Mouse (Mus musculus) left cerebral cortex, adult 2 months (tissue): Measurements from ENCODE around the gene Rpl35. TPM values are rescaled to one million over a fixed set of nuclear protein-coding genes. Genes with fewer than 3 reads are reported as not detected.

Source experiments
- DNase-seq, 2 experiments: peaks; one replicate each; pipeline ENCODE4 v3.0.0; 2021 to 2022; ENCODE audit warnings: low spot score in 2 of 2, mixed read lengths in 1 of 2; ENCODE audit errors: extremely low spot score in 1 of 2
- H3K27ac ChIP-seq: fragments of 200-600 bp; 2 replicates; pipeline ENCODE4 v1.8.1; 2022
- H3K4me3 ChIP-seq: fragments of 200-600 bp; 2 replicates; pipeline ENCODE4 v1.8.1; 2022
- CTCF ChIP-seq: fragments of 200-600 bp; IDR thresholded peaks from 2 replicates; pipeline ENCODE4 v1.8.1; 2022; ENCODE audit warnings: antibody characterized with exemption, mild to moderate bottlenecking, moderate library complexity
- intact Hi-C: fragments of 180-260 bp; cut with DNase I; formaldehyde crosslinking; loops from one replicate; pipeline ENCODE4 v1.15.1; 2025
- total RNA-seq, 2 experiments: library from RNA; stranded (reverse); gene quantifications; 2 replicates each; pipeline ENCODE4 v1.2.3; 2021

The Rpl35 gene
- total RNA-seq, 2 experiments from 2014 or later, result 251 to 253 TPM

GRCm38 (mm10) chr2:39007865-39008264 is 2.4 kb upstream of the Rpl35 start:
- peak overlapping the region; percentile 95 for H3K4me3 ChIP-seq
- DNase-seq, result peak; percentile 94 to 97
- intact Hi-C loops, result loop anchor here (2.0 kb wide), 1 partner anchor 57 kb away; the partner anchor contains the start of gene Golga1
- TF ChIP-seq CTCF, result no peak
- peak overlapping the region; percentile 75 for H3K27ac ChIP-seq

GRCm38 (mm10) chr2:39006149-39006730 is 816 bp upstream of the Rpl35 start:
- Histone ChIP-seq H3K27ac (no peak overlapping the region), H3K4me3 (no peak overlapping the region)
- intact Hi-C loops, result no loop called here
- TF ChIP-seq CTCF, result no peak
- no peak for DNase-seq

- peak; percentile 91 to 93 for DNase-seq
- Histone ChIP-seq H3K4me3 (peak within 1 kb of the TSS; percentile 80), H3K27ac (peak within 1 kb of the TSS; percentile 74)
- no peak for TF ChIP-seq CTCF
- intact Hi-C loops, result no loop called here
Measured at GRCm38 (mm10) chr2:39004880-39005435, 466 bp downstream of the Rpl35 start, which contains the start of gene Arpc5l. TSS of gene Arpc5l (plus strand) at chr2:39005348.

GRCm38 (mm10) chr2:39004372-39004771 is 1.1 kb downstream of the Rpl35 start:
- H3K27ac ChIP-seq, result peak overlapping the region; percentile 63
- TF ChIP-seq CTCF, result no peak
- intact Hi-C loops, result no loop called here
- no peak for DNase-seq
- H3K4me3 ChIP-seq, result peak overlapping the region; percentile 80

GRCm38 (mm10) chr2:39003512-39003911 is 1.9 kb downstream of the Rpl35 start:
- Histone ChIP-seq H3K4me3 (no peak overlapping the region), H3K27ac (no peak overlapping the region)
- TF ChIP-seq CTCF, result no peak
- intact Hi-C loops, result no loop called here
- no peak for DNase-seq

GRCm38 (mm10) chr2:39003106-39003505 is 2.3 kb downstream of the Rpl35 start:
- no peak overlapping the region for H3K27ac ChIP-seq
- DNase-seq, result no peak
- no peak overlapping the region for H3K4me3 ChIP-seq
- intact Hi-C loops, result no loop called here
- TF ChIP-seq CTCF, result no peak

- Histone ChIP-seq H3K27ac (no peak overlapping the region), H3K4me3 (no peak overlapping the region)
- no peak for TF ChIP-seq CTCF
- DNase-seq, result no peak
- intact Hi-C loops, result no loop called here
Measured at GRCm38 (mm10) chr2:39001866-39002265, 3.6 kb downstream of the Rpl35 start.

- intact Hi-C loops, result no loop called here
- Histone ChIP-seq H3K4me3 (no peak overlapping the region), H3K27ac (no peak overlapping the region)
- no peak for DNase-seq
- TF ChIP-seq CTCF, result no peak
Measured at GRCm38 (mm10) chr2:39000587-39000919, 4.9 kb downstream of the Rpl35 start.

GRCm38 (mm10) chr2:38999910-39000586 is 5.4 kb downstream of the Rpl35 start:
- no peak for DNase-seq
- Histone ChIP-seq H3K4me3 (no peak overlapping the region), H3K27ac (no peak overlapping the region)
- TF ChIP-seq CTCF, result no peak
- intact Hi-C loops, result no loop called here

GRCm38 (mm10) chr2:38999381-38999780 is 6.0 kb downstream of the Rpl35 start:
- intact Hi-C loops, result no loop called here
- no peak for DNase-seq
- no peak for TF ChIP-seq CTCF
- Histone ChIP-seq H3K4me3 (no peak overlapping the region), H3K27ac (no peak overlapping the region)

GRCm38 (mm10) chr2:38997386-38998374 is 7.7 kb downstream of the Rpl35 start, which contains the start of gene Wdr38:
TSS of gene Wdr38 (plus strand) at chr2:38997476.
- peak within 1 kb of the TSS; percentile 45; the same call in 1 of the 2 replicates for H3K27ac ChIP-seq
- no peak; the same call in none of the 2 replicates for TF ChIP-seq CTCF
- intact Hi-C loops, result loop anchor here (1.0 to 2.0 kb wide), 2 partner anchors 70 to 201 kb away; partner anchors contain the start of gene Nr6a1
- H3K4me3 ChIP-seq, result peak within 1 kb of the TSS; percentile 44
- DNase-seq, result peak; percentile 87 to 91
